Mouse (Mus musculus) layer of hippocampus, adult 11-12 months (tissue): ENCODE measurements around the gene Klra9.
"Not testable (repeated sequence)": the region's sequence is repeated elsewhere in the genome, so short reads cannot be mapped to it uniquely, and the experiment has no call there.

Experiments used
- DNase-seq: peaks from one replicate; pipeline ENCODE4 v3.0.0; 2022; ENCODE audit warnings: low spot score

Klra9 gene

DNA sequence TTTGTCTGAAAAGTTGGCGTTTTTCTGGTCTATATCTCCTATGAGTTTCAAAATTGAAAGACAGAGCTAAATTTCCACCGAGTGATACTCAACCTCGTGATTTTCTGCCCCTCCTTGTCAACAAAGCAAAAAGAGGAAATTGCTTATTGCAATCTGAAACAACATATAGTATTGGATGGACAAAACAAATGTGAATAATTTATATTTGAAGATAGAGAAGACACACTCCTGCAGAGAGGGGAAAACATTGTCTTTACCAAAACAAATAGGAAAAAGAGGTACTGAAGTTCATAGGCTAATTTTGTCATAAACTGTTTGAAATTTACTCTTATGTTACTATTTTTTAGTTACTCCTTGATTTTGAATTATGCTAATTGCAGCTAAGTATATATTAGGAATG, at the start of gene Klra9:
Gene Klra9 (minus strand): TSS at position 101 of the 400 bp plus-strand sequence.
- not testable (repeated sequence) for DNase-seq

DNA sequence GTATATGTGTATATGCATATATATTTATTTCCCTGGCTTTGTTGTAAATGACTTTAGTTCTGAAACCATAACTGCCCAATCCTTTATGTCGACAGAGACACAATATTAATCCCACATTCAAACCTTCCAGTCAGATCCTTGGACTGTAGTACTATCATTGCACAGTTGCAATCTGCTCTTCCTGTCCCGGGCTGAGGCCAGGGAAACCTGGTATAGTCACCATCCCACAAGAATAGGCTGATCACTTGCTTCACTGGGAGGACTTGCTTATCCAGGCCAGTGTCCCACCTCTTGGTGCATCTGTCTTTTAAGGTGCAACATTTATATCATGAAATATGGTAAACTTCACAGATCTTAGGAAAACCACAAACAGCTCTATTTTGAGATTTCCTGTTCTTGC, 44.6 kb upstream of the Klra9 start:
- DNase-seq: no peak

DNA sequence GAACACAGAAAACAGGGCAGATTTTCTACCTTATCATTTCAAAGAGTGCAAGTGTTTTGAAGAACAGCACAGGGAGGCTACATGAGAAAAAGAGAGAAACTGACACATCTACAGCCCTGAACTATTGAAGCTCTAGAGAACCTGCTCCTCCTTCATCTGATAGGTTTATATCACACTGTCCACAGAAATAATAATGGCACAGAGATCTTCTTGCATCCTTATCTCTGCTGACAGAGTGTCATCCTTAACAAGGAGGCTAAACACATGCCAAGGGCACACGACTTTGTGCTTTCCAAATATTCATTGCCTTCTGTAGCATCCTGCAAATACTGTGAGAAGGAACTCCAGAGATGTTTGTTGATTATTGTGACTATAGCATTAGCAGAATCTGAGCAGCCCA, 43.7 kb upstream of the Klra9 start:
- no peak for DNase-seq

DNA sequence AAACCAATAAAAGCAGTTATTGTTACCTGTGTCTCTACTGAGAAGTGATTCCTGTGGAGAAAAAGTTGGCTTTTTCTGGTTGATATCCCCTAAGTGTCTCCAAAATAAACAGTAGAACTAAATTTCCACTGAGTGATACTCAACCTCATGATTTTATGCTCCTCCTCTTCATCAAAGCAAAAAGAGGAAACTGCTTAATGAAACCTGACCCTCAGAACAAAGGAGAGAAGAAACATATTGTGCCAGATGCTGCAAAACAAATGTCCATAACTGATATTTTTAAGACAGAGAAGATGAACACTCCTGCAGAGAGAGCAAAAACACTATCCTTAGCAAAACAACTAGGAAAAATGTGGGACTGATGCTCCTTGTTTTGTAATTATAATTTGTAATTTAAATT, 40.3 kb upstream of the Klra9 start, which contains the start of gene Klra7:
Gene Klra7 (minus strand): TSS at position 101 of the 400 bp plus-strand sequence.
- no peak for DNase-seq

DNA sequence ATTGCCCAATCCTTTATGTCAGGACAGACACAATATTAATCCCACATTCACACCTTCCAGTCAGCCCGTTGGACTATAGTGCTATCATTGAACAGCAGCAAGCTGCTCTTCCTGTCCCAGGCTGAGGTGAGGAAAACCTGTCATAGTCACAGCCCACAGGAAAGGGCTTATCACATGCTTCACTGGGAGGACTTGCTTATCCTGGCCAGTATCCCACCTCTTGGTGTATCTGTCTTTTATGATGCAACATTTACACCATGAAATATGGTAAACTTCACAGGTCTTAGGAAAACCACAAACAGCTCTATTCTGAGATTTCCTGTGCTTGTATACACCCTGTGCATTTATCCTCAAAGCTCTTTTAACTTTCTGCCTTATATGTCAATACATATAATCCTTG, 4.5 kb upstream of the Klra9 start:
- not testable (repeated sequence) for DNase-seq

DNA sequence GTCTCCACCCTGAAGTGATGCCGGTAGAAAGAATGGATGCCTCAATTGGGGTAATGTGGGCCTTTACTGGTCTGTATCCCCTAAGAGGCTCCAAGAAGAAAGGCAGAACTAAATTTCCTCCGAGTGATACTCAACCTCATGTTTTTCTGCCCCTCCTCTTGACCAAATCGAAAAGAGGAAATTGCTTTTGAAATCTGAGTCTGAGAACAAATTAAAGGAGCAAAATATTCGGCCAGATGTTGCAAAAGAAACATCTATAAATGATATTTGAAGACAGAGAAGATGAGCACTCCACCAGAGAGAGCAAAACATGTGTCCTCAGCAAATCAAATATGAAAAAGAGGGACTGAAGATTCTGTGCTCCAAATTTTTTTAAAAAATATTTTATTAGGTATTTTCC, 63.1 kb downstream of the Klra9 start, which contains the start of gene Klra8:
Gene Klra8 (minus strand): TSS at position 101 of the 400 bp plus-strand sequence.
- not testable (repeated sequence) for DNase-seq
